Mouse (Mus musculus) myocyte (in vitro differentiated cells): ENCODE data around the gene Hras. TPM values are rescaled to one million over a fixed set of nuclear protein-coding genes. Genes with fewer than 3 reads are reported as not detected.
A peak's percentile ranks its signal among the peaks of the same experiment; 100 is the strongest.

Source experiments
- H3K27me3 ChIP-seq: one replicate; pipeline ENCODE4 v1.6.1; 2011; ENCODE audit not compliant: control insufficient read depth, insufficient read depth, insufficient read length
- H3K36me3 ChIP-seq: one replicate; pipeline ENCODE4 v1.6.1; 2011; ENCODE audit not compliant: control insufficient read depth, insufficient read depth
- H3K4me2 ChIP-seq: one replicate; pipeline ENCODE4 v1.6.1; 2011; ENCODE audit warnings: low read depth, control low read depth
- H3K4me3 ChIP-seq: one replicate; pipeline ENCODE4 v1.5.1; 2011; ENCODE audit warnings: mild to moderate bottlenecking, control low read depth, moderate library complexity
- H3K79me2 ChIP-seq: one replicate; pipeline ENCODE4 v1.6.1; 2011; ENCODE audit not compliant: control insufficient read depth, insufficient read depth
- H3ac ChIP-seq: one replicate; pipeline ENCODE4 v1.6.1; 2011; ENCODE audit not compliant: control insufficient read depth, insufficient read length
- CEBPB ChIP-seq: IDR thresholded peaks from 2 replicates; pipeline ENCODE4 v1.6.1; 2011; ENCODE audit warnings: mild to moderate bottlenecking, moderate library complexity; ENCODE audit not compliant: poor library complexity, insufficient read depth, severe bottlenecking
- E2F4 ChIP-seq: IDR thresholded peaks from one replicate; pipeline ENCODE4 v1.6.1; 2011; ENCODE audit warnings: mild to moderate bottlenecking, control low read depth, moderate library complexity; ENCODE audit not compliant: insufficient read depth
- MAX ChIP-seq: IDR thresholded peaks from one replicate; pipeline ENCODE4 v1.6.1; 2011; ENCODE audit warnings: low read depth, mild to moderate bottlenecking, control low read depth
- MYOD1 ChIP-seq, 3 experiments: IDR thresholded peaks; one replicate each; pipeline ENCODE4 v1.6.1; 2011; ENCODE audit warnings: control low read depth in 2 of 3, low read depth in 2 of 3, mild to moderate bottlenecking in 2 of 3, moderate library complexity in 1 of 3; ENCODE audit not compliant: insufficient read length in 2 of 3, control insufficient read depth in 1 of 3
- MYOG ChIP-seq, 3 experiments: IDR thresholded peaks; one replicate each; pipeline ENCODE4 v1.6.1; 2011; ENCODE audit warnings: control low read depth in 2 of 3, low read depth in 2 of 3, mild to moderate bottlenecking in 2 of 3; ENCODE audit not compliant: insufficient read length in 2 of 3, control insufficient read depth in 1 of 3, insufficient read depth in 1 of 3
- POLR2A ChIP-seq: IDR thresholded peaks from one replicate; pipeline ENCODE4 v1.6.1; 2011; ENCODE audit warnings: low read depth, mild to moderate bottlenecking, control low read depth, moderate library complexity; ENCODE audit not compliant: insufficient read length
- POLR2AphosphoS2 ChIP-seq: IDR thresholded peaks from one replicate; pipeline ENCODE4 v1.6.1; 2011; ENCODE audit warnings: low read depth, control low read depth; ENCODE audit not compliant: insufficient read length
- REST ChIP-seq: IDR thresholded peaks from one replicate; pipeline ENCODE4 v1.6.1; 2011; ENCODE audit warnings: mild to moderate bottlenecking, control low read depth, moderate library complexity; ENCODE audit not compliant: insufficient read depth, insufficient read length
- SRF ChIP-seq: IDR thresholded peaks from one replicate; pipeline ENCODE4 v1.6.1; 2011; ENCODE audit warnings: low read depth; ENCODE audit not compliant: control insufficient read depth, insufficient read length
- TCF12 ChIP-seq: IDR thresholded peaks from one replicate; pipeline ENCODE4 v1.6.1; 2011; ENCODE audit warnings: mild to moderate bottlenecking, control low read depth; ENCODE audit not compliant: poor library complexity, insufficient read depth, severe bottlenecking
- TCF3 ChIP-seq: IDR thresholded peaks from one replicate; pipeline ENCODE4 v1.6.1; 2011; ENCODE audit warnings: low read depth, control low read depth; ENCODE audit not compliant: insufficient read length
- USF1 ChIP-seq: IDR thresholded peaks from one replicate; pipeline ENCODE4 v1.6.1; 2011; ENCODE audit warnings: low read depth, mild to moderate bottlenecking, control low read depth, moderate library complexity
- polyA plus RNA-seq: library from polyadenylated mRNA; unstranded; fragments of >200 nt; fragmentation: generic; extraction: Trizol; gene quantifications from one replicate; pipeline ENCODE4 v1.2.1, GENCODE M21; 2012; ENCODE audit warnings: missing spikeins

Hras gene
- polyA plus RNA-seq = 215 TPM

DNA sequence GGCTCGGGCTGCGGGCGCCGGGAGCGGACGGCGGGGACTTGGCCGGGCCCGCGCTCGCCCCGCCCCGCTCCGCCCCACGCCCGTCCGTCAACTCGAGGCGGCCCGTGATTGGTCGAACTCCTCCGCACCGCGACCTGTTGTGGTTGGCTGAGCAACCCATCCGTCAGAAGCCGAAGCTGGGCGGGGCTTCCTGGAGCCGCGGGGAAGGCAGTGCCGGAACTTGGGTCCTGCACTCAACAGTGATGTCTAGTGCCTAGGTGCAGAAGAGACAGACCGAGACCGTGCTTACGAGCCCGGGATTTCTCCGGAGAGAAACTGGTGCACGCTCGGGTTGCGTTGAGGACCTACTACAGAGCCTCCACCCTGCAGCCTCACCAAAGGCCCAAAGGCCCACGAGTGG is at the start of gene Hras, which contains the start of gene Lrrc56:
Gene Hras (minus strand): TSS at position 58 of the 400 bp plus-strand sequence.
Gene Lrrc56 (plus strand): TSS at position 210 of the 400 bp plus-strand sequence.
- TF ChIP-seq MYOG (IDR thresholded peaks at IDR 0.05; ENCODE audit: control insufficient read depth in 1 of 3, insufficient read depth in 1 of 3, insufficient read length in 2 of 3, low read depth in 2 of 3) = no peak
- TF ChIP-seq TCF3 = no peak
- TF ChIP-seq POLR2AphosphoS2 = peak; percentile 72
- peak; percentile 69 for TF ChIP-seq POLR2A
- no peak for TF ChIP-seq USF1
- peak; percentile 56 for TF ChIP-seq SRF
- Histone ChIP-seq H3K79me2 (peaks cover 9% of the 10 kb centered on the region), H3K27me3 (no peaks in the 10 kb centered on the region), H3K36me3 (peaks cover 18% of the 10 kb centered on the region), H3K4me2 (peak within 1 kb of the TSS; percentile 99), H3ac (peak within 1 kb of the TSS; percentile 82), H3K4me3 (peak within 1 kb of the TSS; percentile 47)

DNA sequence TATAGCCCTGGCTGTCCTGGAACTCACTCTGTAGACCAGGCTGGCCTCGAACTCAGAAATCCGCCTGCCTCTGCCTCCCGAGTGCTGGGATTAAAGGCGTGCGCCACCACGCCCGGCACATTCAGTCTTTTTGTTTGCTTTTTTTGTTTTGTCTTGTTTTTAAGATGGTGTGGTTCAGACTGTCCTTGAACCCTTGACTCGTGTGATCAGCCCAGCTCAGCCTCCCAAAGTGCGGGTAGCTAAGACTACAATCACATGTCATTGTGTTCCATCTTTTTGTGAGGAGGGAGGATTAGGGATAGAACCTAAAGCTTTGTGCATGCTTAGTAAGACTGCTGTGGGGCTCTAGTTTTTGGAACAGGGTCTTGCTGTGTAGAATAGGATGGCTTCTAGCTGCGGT is 37.7 kb upstream of the Hras start:
- Histone ChIP-seq H3K27me3 (no peaks in the 10 kb centered on the region), H3K4me2 (no peak overlapping the region), H3ac (no peak overlapping the region), H3K79me2 (peaks cover 68% of the 10 kb centered on the region), H3K36me3 (peaks cover 38% of the 10 kb centered on the region), H3K4me3 (no peak overlapping the region)
- TF ChIP-seq TCF3 (no peak), CEBPB (no peak), MYOG (IDR thresholded peaks at IDR 0.05; ENCODE audit: control insufficient read depth in 1 of 3, insufficient read depth in 1 of 3, insufficient read length in 2 of 3, low read depth in 2 of 3) (no peak), MYOD1 (IDR thresholded peaks at IDR 0.05; ENCODE audit: control insufficient read depth in 1 of 3, insufficient read length in 2 of 3, low read depth in 2 of 3) (no peak), POLR2AphosphoS2 (no peak), SRF (no peak), REST (no peak), TCF12 (no peak), POLR2A (no peak)

DNA sequence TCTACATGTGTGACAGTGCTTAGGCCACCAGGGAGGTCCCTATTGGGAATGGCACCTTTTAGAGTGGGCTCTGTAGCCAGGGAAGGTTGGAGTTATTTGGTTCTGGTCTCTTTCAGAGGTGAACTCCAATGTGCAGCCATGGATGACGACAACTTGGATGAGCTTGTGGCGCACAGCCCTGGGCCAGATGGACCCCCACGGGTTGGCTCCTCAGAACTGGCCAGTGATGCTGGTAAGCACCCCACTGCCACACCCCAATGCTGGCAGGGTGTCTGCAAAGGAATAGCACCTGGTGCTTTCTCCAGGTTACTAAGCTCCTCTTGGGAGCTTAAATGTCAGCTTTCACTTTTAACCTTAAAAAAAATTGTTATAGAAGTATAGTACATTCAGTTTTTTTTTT is 37.3 kb upstream of the Hras start:
- TF ChIP-seq CEBPB = no peak
- no peak for TF ChIP-seq SRF
- TF ChIP-seq POLR2AphosphoS2 = no peak
- no peak for TF ChIP-seq POLR2A
- Histone ChIP-seq H3K4me3 (no peak overlapping the region), H3K36me3 (peaks cover 38% of the 10 kb centered on the region), H3ac (no peak overlapping the region), H3K27me3 (no peaks in the 10 kb centered on the region), H3K4me2 (peak overlapping the region; percentile 97), H3K79me2 (peaks cover 67% of the 10 kb centered on the region)

DNA sequence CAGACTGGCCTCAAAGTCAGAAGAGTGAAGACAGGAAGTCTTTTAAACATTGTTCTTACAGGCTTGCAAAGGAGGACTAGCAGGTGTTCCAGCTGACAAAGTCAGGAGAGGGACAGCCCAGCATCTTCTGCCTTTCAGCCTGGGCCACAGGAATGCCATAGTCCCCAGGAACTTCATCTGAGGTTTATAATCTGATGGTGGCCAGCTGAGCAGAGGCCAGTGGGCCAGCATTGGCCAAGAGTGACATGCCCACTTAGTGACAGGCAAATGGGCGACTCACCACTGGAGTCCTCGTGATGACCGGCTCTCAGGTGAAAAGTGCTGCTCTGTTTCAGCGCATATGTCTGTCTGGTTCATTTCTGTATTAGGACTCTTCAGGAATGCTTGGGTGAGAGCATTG is 36.8 kb upstream of the Hras start:
- no peak overlapping the region for H3ac ChIP-seq
- H3K4me3 ChIP-seq = peak overlapping the region; percentile 80
- TF ChIP-seq MAX = no peak
- TF ChIP-seq MYOG (IDR thresholded peaks at IDR 0.05; ENCODE audit: control insufficient read depth in 1 of 3, insufficient read depth in 1 of 3, insufficient read length in 2 of 3, low read depth in 2 of 3) = peak in 1 of 3 experiments; percentile 71
- peak overlapping the region; percentile 97 for H3K4me2 ChIP-seq
- peaks cover 64% of the 10 kb centered on the region for H3K79me2 ChIP-seq
- H3K36me3 ChIP-seq = peaks cover 37% of the 10 kb centered on the region
- no peaks in the 10 kb centered on the region for H3K27me3 ChIP-seq

DNA sequence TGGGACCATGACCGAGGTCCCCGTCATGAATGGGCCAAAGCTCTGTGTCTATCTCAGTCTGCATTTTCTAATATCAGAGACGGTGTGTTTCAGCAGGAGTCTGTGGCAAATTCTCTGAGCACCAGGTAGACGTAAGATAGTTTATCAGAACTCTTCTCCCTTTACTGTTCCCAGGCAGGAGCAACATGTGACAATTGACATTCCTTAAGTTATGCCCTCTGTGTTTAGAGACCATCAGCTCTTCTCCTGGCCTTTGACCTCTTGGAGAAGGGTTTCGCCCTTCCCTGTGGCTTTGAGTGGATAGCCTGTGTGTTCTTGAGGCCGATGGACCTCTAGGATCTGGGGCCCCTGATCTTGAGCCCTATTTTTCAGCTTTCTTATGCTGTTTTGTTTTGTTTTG is 35.9 kb upstream of the Hras start:
- TF ChIP-seq USF1 (no peak), REST (no peak), E2F4 (no peak), CEBPB (no peak), MYOG (IDR thresholded peaks at IDR 0.05; ENCODE audit: control insufficient read depth in 1 of 3, insufficient read depth in 1 of 3, insufficient read length in 2 of 3, low read depth in 2 of 3) (no peak), SRF (no peak), POLR2AphosphoS2 (no peak)
- peaks cover 58% of the 10 kb centered on the region for H3K79me2 ChIP-seq
- no peaks in the 10 kb centered on the region for H3K27me3 ChIP-seq

More for the DNA sequence above, 35.9 kb upstream of the Hras start:
- Histone ChIP-seq H3K4me3 (peak overlapping the region; percentile 80), H3K4me2 (peak overlapping the region; percentile 97), H3ac (peak overlapping the region; percentile 75), H3K36me3 (peaks cover 29% of the 10 kb centered on the region)
